Mouse (Mus musculus): ENCODE data around the gene Tmem151b. TPM values are rescaled to one million over a fixed set of nuclear protein-coding genes. Genes with fewer than 3 reads are reported as not detected.
A peak's percentile ranks its signal among the peaks of the same experiment; 100 is the strongest.

Tmem151b gene
- polyA plus RNA-seq, 1 experiment from 2014 or later: 1.7 TPM

DNA sequence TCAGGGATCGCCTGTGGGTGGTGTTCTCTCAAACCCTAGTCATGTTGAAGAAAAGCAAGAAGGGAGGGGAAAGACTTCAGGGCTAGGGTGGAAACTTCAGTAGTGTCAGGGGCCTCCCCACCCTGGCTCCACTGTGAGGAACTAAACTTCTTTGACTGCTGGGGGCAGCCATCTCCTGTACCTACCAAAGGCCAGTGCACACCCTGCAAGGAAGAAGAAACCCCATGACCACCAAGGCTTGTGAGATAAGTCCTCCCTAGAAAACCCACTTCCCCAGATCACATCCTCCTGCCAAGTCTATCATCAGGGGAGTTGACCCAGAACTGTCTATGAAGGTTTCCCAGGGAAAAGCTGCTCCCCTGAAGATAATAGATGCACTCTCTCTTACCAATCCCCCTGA is 4.9 kb upstream of the Tmem151b start:
- Histone ChIP-seq H3K9ac (ENCODE audit: low read depth, low read length) (no peak overlapping the region), H3K27me3 (replicated peaks; ENCODE audit: control insufficient read depth, insufficient read depth, low read length) (peaks cover 12% of the 10 kb centered on the region), H3K4me2 (ENCODE audit: low read depth, low read length) (no peak overlapping the region), H3K4me1 (ENCODE audit: control insufficient read depth, insufficient read depth, low read length) (peaks cover 9% of the 10 kb centered on the region; the same call in 1 of the 2 replicates), H3K9me3 (ENCODE audit: control insufficient read depth, low read length) (no peaks in the 10 kb centered on the region), H3K36me3 (ENCODE audit: control insufficient read depth, insufficient read depth, low read length) (no peaks in the 10 kb centered on the region), H3K4me3 (ENCODE audit: low read depth, low read length) (no peak overlapping the region), H3K27ac (replicated peaks; ENCODE audit: low read depth, low read length) (no peak overlapping the region)
- ATAC-seq (ENCODE audit: low read depth) (no peak), DNase-seq (ENCODE audit: low spot score) (no peak)
- 50% methylated on average over 1 of the region's 1 CpGs for WGBS

DNA sequence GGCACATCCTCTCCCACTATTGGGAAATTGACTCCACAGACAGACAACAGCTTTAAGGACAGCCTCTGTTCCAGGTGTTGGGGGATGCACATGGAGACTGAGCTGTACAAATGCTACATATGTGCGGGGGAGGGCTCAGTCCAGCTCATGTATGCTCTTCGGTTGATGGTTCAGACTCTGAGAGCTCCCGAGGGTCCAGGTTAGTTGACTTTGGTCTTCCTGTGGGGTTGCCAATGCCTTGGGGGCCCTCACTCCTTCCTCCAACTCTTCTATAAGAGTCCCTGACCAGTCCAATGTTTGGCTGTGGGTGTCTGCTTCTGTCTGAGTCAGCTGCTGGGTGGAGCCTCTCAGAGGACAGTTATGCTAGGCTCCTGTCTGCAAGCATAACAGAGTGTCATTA is 3.6 kb upstream of the Tmem151b start:
- ATAC-seq (ENCODE audit: low read depth) (no peak), DNase-seq (ENCODE audit: low spot score) (no peak)
- H3K36me3 ChIP-seq (ENCODE audit: control insufficient read depth, insufficient read depth, low read length): no peaks in the 10 kb centered on the region
- H3K9me3 ChIP-seq (ENCODE audit: control insufficient read depth, low read length): no peaks in the 10 kb centered on the region
- H3K27ac ChIP-seq (replicated peaks; ENCODE audit: low read depth, low read length): no peak overlapping the region
- peaks cover 9% of the 10 kb centered on the region; the same call in 1 of the 2 replicates for H3K4me1 ChIP-seq (ENCODE audit: control insufficient read depth, insufficient read depth, low read length)
- no peak overlapping the region for H3K9ac ChIP-seq (ENCODE audit: low read depth, low read length)
- no peak overlapping the region for H3K4me2 ChIP-seq (ENCODE audit: low read depth, low read length)
- H3K27me3 ChIP-seq (replicated peaks; ENCODE audit: control insufficient read depth, insufficient read depth, low read length): peaks cover 17% of the 10 kb centered on the region
- WGBS: 84% methylated on average over 2 of the region's 3 CpGs
- no peak overlapping the region for H3K4me3 ChIP-seq (ENCODE audit: low read depth, low read length)

DNA sequence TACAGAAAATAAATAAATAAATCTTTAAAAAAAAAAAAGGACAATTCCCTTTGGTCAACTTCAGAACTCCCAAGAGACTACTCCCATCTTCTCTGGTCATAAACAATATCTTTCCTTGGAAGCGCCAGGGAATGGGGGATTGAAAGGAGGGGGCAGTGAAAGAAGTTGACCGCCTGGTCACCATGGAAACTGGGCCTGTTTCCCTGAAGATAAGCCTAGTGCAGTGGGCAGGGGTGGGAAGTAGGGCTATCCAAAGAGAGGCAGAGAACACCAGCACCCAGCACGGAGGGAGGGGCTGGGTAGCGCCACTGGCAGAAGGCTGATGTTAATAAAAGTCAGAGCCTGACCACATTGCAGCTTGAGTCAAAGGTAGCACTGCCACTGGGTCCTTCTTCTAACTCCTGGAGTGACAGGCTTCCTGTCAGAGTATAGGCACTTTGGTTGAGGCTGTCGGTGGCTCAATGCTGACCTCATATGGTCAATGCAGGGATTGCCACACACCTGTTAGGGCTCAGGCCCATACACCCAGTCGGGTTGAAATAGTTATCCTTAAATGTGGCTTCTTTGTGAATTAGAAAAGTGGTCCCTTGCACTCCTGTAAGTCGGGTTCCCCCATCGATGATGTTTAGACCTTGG is 2.5 kb upstream of the Tmem151b start:
- Histone ChIP-seq H3K27ac (replicated peaks; ENCODE audit: low read depth, low read length) (no peak overlapping the region), H3K4me3 (ENCODE audit: low read depth, low read length) (no peak overlapping the region), H3K36me3 (ENCODE audit: control insufficient read depth, insufficient read depth, low read length) (no peaks in the 10 kb centered on the region), H3K4me1 (ENCODE audit: control insufficient read depth, insufficient read depth, low read length) (peaks cover 9% of the 10 kb centered on the region; the same call in 1 of the 2 replicates), H3K27me3 (replicated peaks; ENCODE audit: control insufficient read depth, insufficient read depth, low read length) (peaks cover 26% of the 10 kb centered on the region), H3K4me2 (ENCODE audit: low read depth, low read length) (no peak overlapping the region), H3K9me3 (ENCODE audit: control insufficient read depth, low read length) (no peaks in the 10 kb centered on the region), H3K9ac (ENCODE audit: low read depth, low read length) (no peak overlapping the region)
- WGBS: 8% methylated on average over 8 of the region's 8 CpGs
- DNase-seq (ENCODE audit: low spot score) (peak; percentile 76), ATAC-seq (ENCODE audit: low read depth) (peak; percentile 28; the same call in 1 of the 2 replicates)

DNA sequence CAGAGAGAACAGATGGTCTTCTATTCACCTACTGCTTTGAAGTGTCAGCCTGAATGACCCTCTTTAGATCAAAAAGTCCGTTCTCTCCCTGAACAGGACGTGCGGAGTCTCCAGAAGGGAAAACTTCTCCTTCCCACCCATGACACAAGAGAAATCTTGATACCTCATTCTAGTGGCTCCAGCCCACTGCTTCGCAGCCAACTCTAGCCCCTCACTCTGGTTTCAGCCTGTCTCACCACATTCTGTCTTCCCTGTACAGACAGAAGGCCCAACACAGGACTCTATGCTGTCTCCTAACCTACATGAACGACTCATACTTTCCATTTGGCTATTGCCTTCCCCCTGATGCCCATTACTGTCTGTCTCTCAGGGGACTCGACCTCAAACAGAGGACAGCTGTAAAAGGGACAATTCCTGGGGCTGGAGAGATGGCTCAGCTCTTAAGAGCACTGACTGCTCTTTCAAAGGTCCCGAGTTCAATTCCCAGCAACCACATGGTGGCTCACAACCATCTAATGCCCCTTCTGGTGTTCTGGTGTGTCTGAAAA is 1.8 kb upstream of the Tmem151b start:
- WGBS: 56% methylated on average over 7 of the region's 7 CpGs
- no peak for ATAC-seq (ENCODE audit: low read depth)
- no peaks in the 10 kb centered on the region for H3K9me3 ChIP-seq (ENCODE audit: control insufficient read depth, low read length)

DNA sequence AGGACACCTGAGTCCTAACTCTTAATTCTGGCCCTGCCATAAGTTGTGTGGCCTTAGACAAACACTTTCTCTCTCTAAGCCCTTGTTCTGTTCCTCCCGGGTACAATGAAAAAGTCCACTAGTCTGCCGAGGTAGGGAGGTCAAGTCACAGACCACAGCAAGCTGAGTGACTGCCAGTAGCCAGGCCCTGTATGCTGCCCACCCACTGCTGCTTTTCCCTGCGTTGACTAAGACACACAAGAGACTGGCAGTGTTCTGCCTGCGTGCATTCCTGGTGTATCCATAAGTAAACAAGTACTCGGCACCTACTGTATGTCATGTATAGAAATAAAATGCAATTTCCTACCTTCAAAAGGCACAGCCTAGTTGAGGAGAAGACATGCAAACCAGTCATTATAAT is 776 bp upstream of the Tmem151b start:
- H3K27ac ChIP-seq (replicated peaks; ENCODE audit: low read depth, low read length): no peak overlapping the region
- no peak overlapping the region for H3K9ac ChIP-seq (ENCODE audit: low read depth, low read length)
- ATAC-seq (ENCODE audit: low read depth): no peak
- WGBS: 32% methylated on average over 5 of the region's 5 CpGs
- peaks cover 32% of the 10 kb centered on the region for H3K27me3 ChIP-seq (replicated peaks; ENCODE audit: control insufficient read depth, insufficient read depth, low read length)
- DNase-seq (ENCODE audit: low spot score): no peak
- no peaks in the 10 kb centered on the region for H3K9me3 ChIP-seq (ENCODE audit: control insufficient read depth, low read length)
- peak overlapping the region; percentile 80 for H3K4me3 ChIP-seq (ENCODE audit: low read depth, low read length)
- peak overlapping the region; percentile 93 for H3K4me2 ChIP-seq (ENCODE audit: low read depth, low read length)
- H3K4me1 ChIP-seq (ENCODE audit: control insufficient read depth, insufficient read depth, low read length): no peaks in the 10 kb centered on the region; the same call in 1 of the 2 replicates
- peaks cover 8% of the 10 kb centered on the region; the same call in 1 of the 2 replicates for H3K36me3 ChIP-seq (ENCODE audit: control insufficient read depth, insufficient read depth, low read length)

More for the DNA sequence above, 1.8 kb upstream of the Tmem151b start:
- no peak for DNase-seq (ENCODE audit: low spot score)
- Histone ChIP-seq H3K27me3 (replicated peaks; ENCODE audit: control insufficient read depth, insufficient read depth, low read length) (peaks cover 26% of the 10 kb centered on the region), H3K36me3 (ENCODE audit: control insufficient read depth, insufficient read depth, low read length) (0 out of 2 replicates have a peak, but pooled peaks cover 5% of the 10 kb centered on the region), H3K4me3 (ENCODE audit: low read depth, low read length) (no peak overlapping the region), H3K4me1 (ENCODE audit: control insufficient read depth, insufficient read depth, low read length) (peaks cover 4% of the 10 kb centered on the region; the same call in 1 of the 2 replicates), H3K4me2 (ENCODE audit: low read depth, low read length) (no peak overlapping the region), H3K9ac (ENCODE audit: low read depth, low read length) (no peak overlapping the region), H3K27ac (replicated peaks; ENCODE audit: low read depth, low read length) (no peak overlapping the region)

DNA sequence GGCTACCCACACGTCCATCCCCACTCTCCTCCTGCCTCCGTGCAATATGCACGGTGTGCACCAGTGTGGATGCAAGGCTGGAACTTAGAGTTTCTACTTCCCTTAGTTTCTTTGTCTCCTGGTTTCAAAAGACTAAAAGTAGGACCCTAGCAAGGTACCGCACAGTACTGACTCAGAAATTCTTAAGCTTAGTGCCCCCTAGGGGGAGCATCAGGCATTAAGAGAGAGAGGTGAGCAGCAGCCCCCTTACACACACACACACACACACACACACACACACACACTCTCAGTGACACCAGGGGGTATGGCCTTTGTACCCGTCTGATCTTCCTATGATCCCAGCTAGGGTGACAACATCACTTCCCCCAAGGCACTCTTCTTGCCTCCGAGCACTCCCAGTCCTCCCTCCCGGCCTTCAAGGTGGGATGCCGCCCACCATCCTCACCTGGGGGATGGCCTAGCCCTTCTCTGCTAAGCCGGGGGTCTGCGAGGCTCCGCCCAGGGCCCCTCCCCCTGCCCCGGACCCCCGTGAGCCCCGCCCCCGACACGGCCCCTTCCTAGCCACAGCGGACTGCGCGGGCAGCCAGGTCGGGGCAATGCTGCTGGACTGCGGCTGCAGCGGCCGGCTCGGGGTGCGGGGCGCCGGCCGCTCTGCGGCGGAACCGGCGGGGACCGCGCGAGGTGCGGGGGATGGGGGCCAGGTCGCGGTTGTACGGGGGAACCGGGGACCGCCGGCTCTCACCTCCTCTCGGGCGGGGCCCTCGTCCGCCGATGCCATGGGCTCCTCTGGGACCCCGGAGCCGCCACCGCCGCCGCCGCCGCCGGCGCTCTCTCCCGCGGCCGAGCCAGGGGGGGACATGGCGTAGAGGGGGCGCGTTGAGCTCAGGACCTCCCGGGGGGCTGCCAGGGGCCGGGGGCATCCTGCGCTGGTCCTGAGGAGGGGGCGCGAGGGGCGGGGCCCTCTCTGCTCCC is 650 bp downstream of the Tmem151b start:
- H3K9ac ChIP-seq (ENCODE audit: low read depth, low read length): peak overlapping the region; percentile 87
- no peaks in the 10 kb centered on the region for H3K9me3 ChIP-seq (ENCODE audit: control insufficient read depth, low read length)
- H3K27me3 ChIP-seq (replicated peaks; ENCODE audit: control insufficient read depth, insufficient read depth, low read length): peaks cover 47% of the 10 kb centered on the region
- 14% methylated on average over 11 of the region's 68 CpGs for WGBS
- peaks cover 5% of the 10 kb centered on the region; the same call in 1 of the 2 replicates for H3K4me1 ChIP-seq (ENCODE audit: control insufficient read depth, insufficient read depth, low read length)
- peak overlapping the region; percentile 55; the same call in 1 of the 2 replicates for H3K27ac ChIP-seq (replicated peaks; ENCODE audit: low read depth, low read length)
- peaks cover 20% of the 10 kb centered on the region for H3K36me3 ChIP-seq (ENCODE audit: control insufficient read depth, insufficient read depth, low read length)
- peak overlapping the region; percentile 93 for H3K4me2 ChIP-seq (ENCODE audit: low read depth, low read length)
- DNase-seq (ENCODE audit: low spot score) (peak; percentile 78), ATAC-seq (ENCODE audit: low read depth) (peak; percentile 44)
- H3K4me3 ChIP-seq (ENCODE audit: low read depth, low read length): peak overlapping the region; percentile 80

DNA sequence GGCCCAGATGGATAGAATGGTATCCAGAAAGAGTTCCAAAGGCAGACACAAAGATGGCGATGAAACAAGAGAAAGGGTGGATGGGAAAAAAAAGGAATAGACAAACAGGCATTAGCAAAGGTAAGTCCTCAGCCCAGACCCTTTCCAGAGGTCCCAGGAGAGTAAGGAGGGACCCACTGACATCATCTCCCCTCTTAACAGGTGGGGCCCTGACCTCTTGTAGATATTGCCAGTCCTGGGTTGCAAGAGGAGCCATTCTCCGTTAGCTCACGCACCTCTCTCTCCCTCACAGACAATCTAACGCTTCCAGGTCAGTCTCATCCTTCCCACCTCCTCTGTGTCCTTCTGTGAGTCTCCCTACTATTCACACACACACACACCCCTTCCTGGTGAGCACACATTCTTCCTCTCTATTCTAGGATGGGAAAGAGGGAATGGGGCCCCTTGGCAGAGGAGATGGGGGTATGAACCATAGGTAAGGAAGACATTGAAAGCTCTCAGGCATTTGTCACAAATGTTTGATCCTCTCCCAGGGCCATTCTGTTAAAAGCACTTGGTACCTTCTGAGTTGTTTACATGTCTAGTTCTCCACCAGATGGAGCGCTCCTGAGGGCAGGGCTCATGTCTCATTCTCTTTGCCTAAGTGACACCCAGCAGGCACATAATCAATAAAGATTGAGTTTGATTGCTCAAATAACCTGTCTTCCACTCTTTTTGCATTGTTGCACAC is 1.9 kb downstream of the Tmem151b start:
- WGBS: 90% methylated on average over 5 of the region's 5 CpGs
- Histone ChIP-seq H3K36me3 (ENCODE audit: control insufficient read depth, insufficient read depth, low read length) (peaks cover 20% of the 10 kb centered on the region), H3K4me1 (ENCODE audit: control insufficient read depth, insufficient read depth, low read length) (peaks cover 5% of the 10 kb centered on the region; the same call in 1 of the 2 replicates), H3K27me3 (replicated peaks; ENCODE audit: control insufficient read depth, insufficient read depth, low read length) (peaks cover 55% of the 10 kb centered on the region), H3K4me2 (ENCODE audit: low read depth, low read length) (no peak overlapping the region), H3K9ac (ENCODE audit: low read depth, low read length) (no peak overlapping the region), H3K27ac (replicated peaks; ENCODE audit: low read depth, low read length) (no peak overlapping the region), H3K4me3 (ENCODE audit: low read depth, low read length) (no peak overlapping the region), H3K9me3 (ENCODE audit: control insufficient read depth, low read length) (no peaks in the 10 kb centered on the region)
- no peak for ATAC-seq (ENCODE audit: low read depth)
- DNase-seq (ENCODE audit: low spot score): no peak

DNA sequence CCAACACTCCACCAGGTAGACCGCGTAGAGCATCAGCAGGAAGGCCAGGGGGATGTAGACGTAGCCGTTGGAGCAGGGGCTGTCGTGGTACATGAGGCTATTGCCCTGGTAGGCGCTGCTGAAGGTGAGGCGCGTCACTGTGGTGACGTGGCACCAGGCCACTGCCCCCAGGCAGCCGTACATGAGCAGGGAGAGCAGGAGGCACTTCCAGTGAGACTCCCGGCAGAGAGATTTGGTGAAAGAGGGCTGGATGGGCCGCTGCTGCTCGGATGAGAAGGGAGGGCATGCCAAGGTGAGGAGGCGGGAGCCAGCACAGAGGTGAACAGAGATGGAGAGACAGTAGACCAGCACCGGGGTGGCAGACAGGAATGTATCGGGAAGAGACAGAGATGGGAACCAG is 2.5 kb downstream of the Tmem151b start:
- peaks cover 5% of the 10 kb centered on the region; the same call in 1 of the 2 replicates for H3K4me1 ChIP-seq (ENCODE audit: control insufficient read depth, insufficient read depth, low read length)
- WGBS: 74% methylated on average over 16 of the region's 16 CpGs
- ATAC-seq (ENCODE audit: low read depth) (no peak), DNase-seq (ENCODE audit: low spot score) (no peak)
- H3K4me3 ChIP-seq (ENCODE audit: low read depth, low read length): no peak overlapping the region
- H3K9me3 ChIP-seq (ENCODE audit: control insufficient read depth, low read length): no peaks in the 10 kb centered on the region
- H3K27ac ChIP-seq (replicated peaks; ENCODE audit: low read depth, low read length): no peak overlapping the region
- H3K27me3 ChIP-seq (replicated peaks; ENCODE audit: control insufficient read depth, insufficient read depth, low read length): peaks cover 55% of the 10 kb centered on the region
- H3K36me3 ChIP-seq (ENCODE audit: control insufficient read depth, insufficient read depth, low read length): peaks cover 20% of the 10 kb centered on the region
- no peak overlapping the region for H3K4me2 ChIP-seq (ENCODE audit: low read depth, low read length)
- no peak overlapping the region for H3K9ac ChIP-seq (ENCODE audit: low read depth, low read length)
